Mouse (Mus musculus) gastrocnemius, postnatal 4 days (tissue): ENCODE data around the gene Zc3hav1l. TPM values are rescaled to one million over a fixed set of nuclear protein-coding genes. Genes with fewer than 3 reads are reported as not detected.

Experiments used
- DNase-seq, 2 experiments: peaks; one replicate each; pipeline ENCODE4 v3.0.0; 2021 to 2022; ENCODE audit warnings: low spot score in 2 of 2, mixed read lengths in 2 of 2
- total RNA-seq, 2 experiments: library from RNA; stranded (reverse); gene quantifications; 2 replicates each; pipeline ENCODE4 v1.2.3; 2021

Gene Zc3hav1l
- total RNA-seq, 2 experiments from 2014 or later = 11.0 to 11.9 TPM

- no peak for DNase-seq
These were observed 14.6 kb downstream of the Zc3hav1l start for GRCm38 (mm10) chr6:38284422-38284821.

DNA sequence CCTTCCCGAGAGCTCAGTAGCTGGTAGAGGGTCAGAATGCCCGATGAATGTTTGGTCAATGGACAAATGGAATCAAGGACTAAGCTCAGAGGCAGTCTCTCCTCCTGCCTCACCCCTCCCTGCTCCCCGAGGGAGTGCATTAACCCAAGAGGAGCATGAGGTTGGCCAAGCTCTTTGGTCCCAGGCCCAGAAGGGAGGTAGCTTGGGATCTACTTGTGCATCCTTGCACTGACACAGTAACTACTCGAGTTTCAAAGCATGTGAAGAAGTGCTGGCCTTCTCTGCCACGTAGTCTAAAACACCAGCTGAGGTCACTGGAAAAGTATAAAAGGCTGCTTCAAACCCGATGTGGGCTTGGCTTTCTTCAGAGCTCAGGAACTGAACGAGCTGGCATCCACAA lies 34.6 kb downstream of the Zc3hav1l start:
- no peak for DNase-seq

GRCm38 (mm10) chr6:38263393-38264159 lies 35.5 kb downstream of the Zc3hav1l start:
- DNase-seq = no peak

DNA sequence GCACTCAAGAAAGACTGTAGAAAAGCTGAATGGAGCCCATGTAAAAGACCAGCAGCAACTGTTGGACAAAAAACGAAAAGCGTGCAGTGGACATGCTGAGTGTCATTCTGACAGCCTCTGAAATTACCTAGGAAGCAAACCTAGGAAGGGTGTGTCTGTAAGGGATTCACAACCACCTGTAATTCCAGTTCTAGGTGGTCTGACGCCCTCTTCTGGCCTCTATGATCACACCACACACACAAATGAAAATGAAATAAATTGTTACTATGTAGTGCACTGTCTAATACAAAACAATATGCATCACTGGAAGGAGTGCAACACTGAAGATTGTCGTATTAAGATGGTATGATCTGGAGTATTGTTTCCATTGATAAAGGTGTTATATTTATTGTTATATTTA lies 37.2 kb downstream of the Zc3hav1l start:
- no peak for DNase-seq

DNA sequence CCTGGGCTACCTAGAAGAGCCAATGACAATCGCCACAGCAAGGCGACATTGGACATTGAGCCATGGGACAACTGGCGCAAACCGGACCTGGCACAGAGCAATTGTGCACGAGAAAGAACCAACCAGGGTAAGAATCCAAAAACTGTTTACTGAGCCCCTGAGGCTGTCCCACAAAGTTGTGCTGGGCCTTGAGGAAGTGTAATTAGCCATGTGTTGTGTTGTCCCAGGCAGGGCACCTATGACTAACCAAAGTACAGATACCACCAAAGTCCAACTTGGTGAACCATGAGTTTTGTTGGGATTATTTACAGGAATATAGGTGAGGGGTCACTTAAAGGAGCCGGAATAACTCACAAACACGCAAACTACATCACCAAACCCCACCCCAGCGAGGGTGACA lies 41.6 kb downstream of the Zc3hav1l start:
- DNase-seq = no peak

DNA sequence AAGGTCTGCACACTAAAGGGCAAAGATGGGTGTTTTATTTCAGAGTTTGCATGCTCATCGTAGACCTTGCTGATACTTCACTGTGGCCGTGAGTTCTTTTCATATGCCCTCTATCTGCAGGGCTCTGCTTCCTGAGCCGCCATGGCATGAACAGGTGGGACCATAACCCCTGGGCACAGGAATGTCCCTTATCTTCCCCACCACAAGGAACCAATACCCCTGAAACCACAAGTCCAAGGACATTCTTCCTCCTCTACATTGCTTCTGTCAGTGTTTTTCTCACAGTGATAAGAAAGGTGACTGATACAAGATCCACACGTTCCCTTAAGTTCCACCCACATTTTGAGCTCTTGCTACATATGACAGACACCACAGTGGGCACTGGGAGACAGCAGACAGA lies 42.3 kb downstream of the Zc3hav1l start:
- DNase-seq = no peak

- DNase-seq = no peak
These were observed 43.3 kb downstream of the Zc3hav1l start for GRCm38 (mm10) chr6:38255794-38256193.

DNA sequence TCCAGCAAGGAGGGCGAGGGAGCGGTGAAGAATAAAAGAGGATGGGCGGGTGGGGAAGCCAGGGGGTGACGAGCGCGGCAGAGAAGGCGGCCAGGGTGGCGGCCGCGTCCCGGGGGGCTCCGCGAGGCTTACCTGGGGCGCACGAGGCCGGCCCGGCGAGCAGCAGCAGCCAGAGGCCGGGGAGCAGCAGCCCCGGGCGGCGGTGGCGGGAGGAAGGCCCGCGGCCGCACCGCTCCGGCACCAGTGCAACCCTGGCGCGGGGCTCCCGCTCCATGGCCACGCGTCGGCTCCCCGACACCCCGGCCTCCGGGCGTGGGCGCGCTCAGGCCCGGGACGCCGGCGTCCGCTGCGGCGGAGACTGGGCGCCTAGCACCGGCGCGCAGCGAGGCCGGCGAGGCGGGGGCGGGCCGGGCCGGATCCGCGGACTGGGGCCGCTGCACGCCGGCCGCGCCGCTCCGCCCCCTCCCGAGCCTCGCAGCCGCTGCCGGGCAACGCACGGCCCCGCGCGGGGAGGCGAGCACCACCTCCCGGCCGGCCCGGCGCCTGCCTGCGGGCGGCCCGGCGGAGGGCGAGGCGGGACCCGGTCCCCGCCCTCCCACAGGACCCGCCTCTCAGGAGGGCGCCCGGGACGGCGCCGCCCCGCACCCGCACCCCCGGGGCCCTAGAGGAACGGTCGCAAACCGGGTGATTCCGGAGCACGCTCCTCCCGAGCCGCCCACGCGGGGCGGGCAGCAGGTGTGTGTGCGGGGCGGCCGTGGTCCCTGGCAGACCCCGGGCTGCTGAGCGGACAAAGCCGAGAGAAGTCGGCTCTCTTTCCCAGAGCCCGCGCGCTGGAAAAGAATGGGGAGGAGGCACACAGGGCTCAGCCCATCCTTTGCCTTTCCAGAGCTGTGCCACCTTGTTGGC lies 45.1 kb downstream of the Zc3hav1l start, which contains the start of gene D630045J12Rik:
TSS of gene D630045J12Rik (minus strand) at position 274 of the 906 bp plus-strand sequence.
- peak; percentile 72 to 78 for DNase-seq

GRCm38 (mm10) chr6:38252766-38253735 lies 46.0 kb downstream of the Zc3hav1l start:
- DNase-seq = no peak

GRCm38 (mm10) chr6:38252139-38252538 lies 46.9 kb downstream of the Zc3hav1l start:
- DNase-seq = no peak

DNA sequence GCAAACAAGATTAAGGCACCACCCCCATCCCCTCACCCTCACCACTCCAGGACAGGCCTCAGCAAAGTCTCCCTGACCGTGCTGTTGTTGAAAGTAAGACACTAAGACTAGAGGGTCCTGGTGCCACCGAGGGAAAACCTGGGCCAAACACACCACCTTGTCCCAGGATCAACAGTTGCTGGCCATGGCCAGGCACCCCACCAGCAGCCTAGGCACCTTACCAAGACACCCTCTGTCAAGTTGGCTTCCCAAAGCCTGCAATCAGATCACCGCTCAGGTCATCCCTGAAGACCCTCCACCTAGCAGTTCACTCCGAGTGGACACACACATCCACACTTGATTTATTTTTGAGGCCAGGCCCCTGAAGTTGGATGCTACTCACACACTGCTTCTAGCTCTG lies 47.6 kb downstream of the Zc3hav1l start:
- DNase-seq = no peak

DNA sequence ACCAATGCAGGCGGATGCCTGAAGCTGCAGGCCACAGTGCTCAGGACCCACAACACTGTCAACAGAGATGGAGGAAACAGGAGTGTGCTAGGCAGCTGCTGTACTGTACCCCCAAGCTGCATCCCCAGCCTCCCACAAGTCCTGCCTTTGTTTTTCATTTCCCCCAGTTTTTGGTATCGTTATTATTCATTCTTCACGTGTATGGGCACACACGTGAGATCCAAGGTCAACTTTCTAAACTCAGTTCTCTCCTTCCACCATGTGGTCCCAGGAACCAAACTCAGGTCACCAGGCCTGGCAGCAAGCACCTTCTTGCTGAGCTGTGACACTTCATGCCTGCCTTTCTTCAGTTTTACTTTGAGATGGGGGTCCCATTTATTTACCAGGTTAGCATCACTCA lies 51.7 kb downstream of the Zc3hav1l start:
- no peak for DNase-seq

- no peak for DNase-seq
These were observed 54.3 kb downstream of the Zc3hav1l start for GRCm38 (mm10) chr6:38244806-38245205.

GRCm38 (mm10) chr6:38244167-38244566 lies 54.9 kb downstream of the Zc3hav1l start:
- DNase-seq = no peak

DNA sequence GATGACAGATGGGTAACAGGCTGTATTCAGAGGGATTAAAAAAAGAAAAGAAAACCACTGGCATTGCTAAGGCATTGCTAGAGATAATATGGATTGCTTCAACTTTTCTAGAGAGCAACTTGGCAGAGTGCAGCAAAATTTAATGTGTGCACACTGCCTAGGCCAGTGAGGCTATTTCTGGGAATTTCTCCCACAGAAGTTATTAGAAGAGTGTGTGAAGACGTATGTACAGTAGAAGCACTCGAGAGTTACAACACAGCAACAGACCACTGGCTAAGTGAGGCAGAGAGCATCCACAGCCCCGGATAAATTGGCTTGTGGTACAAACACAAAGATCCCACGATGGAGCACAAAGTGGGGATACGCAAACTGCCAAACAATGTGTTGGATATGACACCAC lies 56.2 kb downstream of the Zc3hav1l start:
- no peak for DNase-seq

GRCm38 (mm10) chr6:38242295-38242830 lies 56.7 kb downstream of the Zc3hav1l start:
- DNase-seq = no peak

DNA sequence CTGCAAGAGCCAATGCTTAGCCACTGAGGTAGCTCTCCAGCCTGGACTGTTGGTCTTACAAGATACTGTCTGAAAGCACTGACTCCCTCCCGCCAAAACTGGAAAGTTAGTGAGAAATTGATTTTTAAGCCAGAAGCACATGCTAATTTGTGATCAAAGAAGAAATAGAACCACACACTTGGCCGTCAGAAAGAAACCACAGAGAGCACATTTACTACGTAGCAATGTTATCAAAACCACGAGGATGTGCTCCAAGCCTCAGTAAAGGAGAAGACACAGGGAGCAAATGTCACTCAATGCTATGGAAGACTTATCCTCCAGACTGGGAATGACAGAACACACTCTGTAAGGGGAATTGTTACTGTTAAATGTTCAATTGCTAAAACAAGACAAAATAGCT lies 57.6 kb downstream of the Zc3hav1l start:
- no peak for DNase-seq

GRCm38 (mm10) chr6:38240618-38241017 lies 58.4 kb downstream of the Zc3hav1l start:
- DNase-seq = no peak

- no peak for DNase-seq
These were observed 60.7 kb downstream of the Zc3hav1l start for GRCm38 (mm10) chr6:38238382-38238781.
